Comparison of ENCODE assay signal across 7 mouse cellular contexts in the genomic region with DNA sequence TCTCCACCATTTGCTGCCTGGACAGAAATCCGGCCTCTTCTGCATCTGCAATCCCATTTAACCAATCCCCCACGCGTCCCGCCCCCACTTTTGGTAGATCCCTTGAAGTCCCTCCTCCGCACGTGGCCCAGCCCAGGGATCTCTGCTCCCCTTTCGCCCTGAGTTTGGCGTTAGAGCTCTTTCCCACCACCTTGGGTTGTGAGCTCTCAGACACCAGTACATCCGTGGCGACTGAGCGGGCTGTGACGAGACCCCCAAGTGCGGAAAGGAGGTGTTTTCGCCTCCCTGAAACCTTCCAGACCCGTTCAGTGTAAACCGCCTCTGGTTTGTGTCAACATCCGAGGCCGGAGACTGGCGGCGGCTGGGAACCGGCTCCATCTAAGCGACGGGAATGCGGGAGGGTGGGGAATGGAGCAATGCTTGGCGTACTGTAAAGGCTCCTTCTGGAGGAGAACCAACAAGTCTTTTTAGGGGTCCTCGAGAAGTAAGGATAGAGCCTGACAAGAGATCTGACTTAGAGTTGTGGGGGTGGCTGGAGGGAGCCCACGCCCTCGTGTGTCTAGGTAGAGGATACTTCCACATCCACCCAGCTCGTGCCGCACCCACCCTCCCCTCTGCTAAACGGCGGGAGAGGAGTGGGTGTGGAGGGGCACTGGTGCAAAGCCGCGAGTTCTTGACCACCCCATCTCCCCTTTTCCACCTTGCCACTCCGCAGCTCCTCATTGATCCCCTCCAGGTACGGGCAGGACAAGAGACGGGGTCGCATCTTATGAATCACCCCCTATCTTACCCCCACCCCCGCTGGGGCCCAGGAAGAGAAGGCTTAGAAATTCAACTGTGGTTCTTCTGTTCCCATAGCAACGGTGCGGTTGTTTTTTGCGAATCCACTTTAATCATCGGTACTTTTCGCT. TPM values are rescaled to one million over a fixed set of nuclear protein-coding genes. Genes with fewer than 3 reads are reported as not detected.
DNase-seq lines count a peak whose midpoint lies in the region; ATAC-seq and TF ChIP-seq lines count a peak whose summit lies in the region.

A gene (plus strand): TSS at position 900 of the 911 bp plus-strand sequence.

- peak within 1 kb of the TSS; percentile 19; the same call in 1 of the 2 replicates for H3K9ac ChIP-seq in ES-Bruce4 (ENCODE audit: low read depth, poor library complexity, severe bottlenecking)
- peak within 1 kb of the TSS; percentile 15 for H3K9ac ChIP-seq in embryonic facial prominence, embryonic 14.5 days (ENCODE audit: low read depth, low read length)
- H3K9ac ChIP-seq in hindbrain, embryonic 13.5 days: peak within 1 kb of the TSS; percentile 76

- no peak for TF ChIP-seq EP300 in ES-Bruce4 (IDR thresholded peaks at IDR 0.05; ENCODE audit: insufficient read depth, low read depth, low read length)

- peak within 1 kb of the TSS; percentile 48 for H3K4me3 ChIP-seq in ES-Bruce4 (ENCODE audit: low read depth, low read length)
- peak within 1 kb of the TSS; percentile 44 for H3K4me3 ChIP-seq in embryonic facial prominence, embryonic 14.5 days (ENCODE audit: low read depth, low read length)
- H3K4me3 ChIP-seq in hindbrain, embryonic 13.5 days: peak within 1 kb of the TSS; percentile 54
- peak within 1 kb of the TSS; percentile 80 for H3K4me3 ChIP-seq in left cerebral cortex, adult 2 months

- H3K27ac ChIP-seq in ES-Bruce4 (ENCODE audit: insufficient read depth, low read length): no peak within 1 kb of the TSS
- H3K27ac ChIP-seq in embryonic facial prominence, embryonic 14.5 days (replicated peaks; ENCODE audit: low read depth, low read length): no peak within 1 kb of the TSS
- H3K27ac ChIP-seq in hindbrain, embryonic 13.5 days: peak within 1 kb of the TSS; percentile 52
- peak within 1 kb of the TSS; percentile 96 for H3K27ac ChIP-seq in left cerebral cortex, adult 2 months

- ATAC-seq in embryonic facial prominence, embryonic 14.5 days (ENCODE audit: low read depth): peak; percentile 54
- peak; percentile 67 for ATAC-seq in hindbrain, embryonic 13.5 days (ENCODE audit: low FRiP score)

- no peaks in the 10 kb centered on the region for H3K36me3 ChIP-seq in ES-Bruce4 (ENCODE audit: control insufficient read depth, insufficient read depth, low read length, poor library complexity, severe bottlenecking)
- no peaks in the 10 kb centered on the region for H3K36me3 ChIP-seq in embryonic facial prominence, embryonic 14.5 days (ENCODE audit: control insufficient read depth, insufficient read depth, low read length)
- H3K36me3 ChIP-seq in hindbrain, embryonic 13.5 days: no peaks in the 10 kb centered on the region

- H3K9me3 ChIP-seq in ES-Bruce4 (replicated peaks; ENCODE audit: control insufficient read depth, insufficient read depth, low read length, poor library complexity, severe bottlenecking): no peaks in the 10 kb centered on the region
- H3K9me3 ChIP-seq in embryonic facial prominence, embryonic 14.5 days (ENCODE audit: control insufficient read depth, low read length): no peaks in the 10 kb centered on the region
- no peaks in the 10 kb centered on the region for H3K9me3 ChIP-seq in hindbrain, embryonic 13.5 days

- intact Hi-C loops in left cerebral cortex, adult 2 months (cut with DNase I): loop anchor here (2.0 kb wide), 1 partner anchor 18 kb away; no protein-coding TSS in a partner anchor

- no peak for TF ChIP-seq POLR2A in ES-Bruce4 (IDR thresholded peaks at IDR 0.05; ENCODE audit: insufficient read depth, low read length)

- H3K27me3 ChIP-seq in ES-Bruce4 (ENCODE audit: control insufficient read depth, insufficient read depth, low read length, poor library complexity, severe bottlenecking): peaks cover 8% of the 10 kb centered on the region; the same call in 1 of the 2 replicates
- H3K27me3 ChIP-seq in embryonic facial prominence, embryonic 14.5 days (replicated peaks; ENCODE audit: control insufficient read depth, insufficient read depth, low read length): peaks cover 62% of the 10 kb centered on the region
- peaks cover 80% of the 10 kb centered on the region for H3K27me3 ChIP-seq in hindbrain, embryonic 13.5 days

- no peaks in the 10 kb centered on the region for H3K4me1 ChIP-seq in ES-Bruce4 (ENCODE audit: control insufficient read depth, insufficient read depth, low read length)
- H3K4me1 ChIP-seq in embryonic facial prominence, embryonic 14.5 days (ENCODE audit: control insufficient read depth, insufficient read depth, low read length): peaks cover 12% of the 10 kb centered on the region; the same call in 1 of the 2 replicates
- peaks cover 32% of the 10 kb centered on the region for H3K4me1 ChIP-seq in hindbrain, embryonic 13.5 days (replicated peaks)

- H3K4me2 ChIP-seq in embryonic facial prominence, embryonic 14.5 days (ENCODE audit: low read depth, low read length): peak within 1 kb of the TSS; percentile 79
- H3K4me2 ChIP-seq in hindbrain, embryonic 13.5 days: peak within 1 kb of the TSS; percentile 80

- TF ChIP-seq CTCF in ES-Bruce4 (IDR thresholded peaks at IDR 0.05; ENCODE audit: low read depth, low read length): no peak
- TF ChIP-seq CTCF in left cerebral cortex, adult 2 months (IDR thresholded peaks at IDR 0.05): no peak

- under 1% methylated on average over 42 of the region's 44 CpGs for WGBS in embryonic facial prominence, embryonic 14.5 days
- under 1% methylated on average over 44 of the region's 44 CpGs for WGBS in hindbrain, embryonic 13.5 days

- peak; percentile 73 for DNase-seq in adrenal gland, postnatal 14 days
- peak; percentile 50 for DNase-seq in embryonic facial prominence, embryonic 14.5 days (ENCODE audit: low spot score)
- peak; percentile 63 to 66 for DNase-seq in left cerebral cortex, adult 2 months (ENCODE audit: extremely low spot score in 1 of 2, low spot score in 2 of 2)
- DNase-seq in lung, postnatal 36 days: peak; percentile 25
- DNase-seq in right cerebral cortex, postnatal 4 days: peak; percentile 61

RNA-seq across cellular contexts. Expression of the gene that starts here (rescaled TPM):
- polyA plus RNA-seq in ES-Bruce4 (2011; ENCODE audit: insufficient read depth, insufficient read length, low read depth, missing spikeins): 0.82 and 2.5 TPM in 2 replicates
- 5.4 and 6.3 TPM in 2 replicates for total RNA-seq in adrenal gland, postnatal 14 days (2021)
- polyA plus RNA-seq in embryonic facial prominence, embryonic 14.5 days (2014; fragmentation: Nextera tagmentation; extraction: Ambion mirVana): 0.50 and 0.81 TPM in 2 replicates
- polyA plus RNA-seq in hindbrain, embryonic 13.5 days (2015; fragmentation: Nextera tagmentation; extraction: Ambion mirVana): 14.9 and 18.8 TPM in 2 replicates
- total RNA-seq in left cerebral cortex, adult 2 months (2021): 100 to 1,000 TPM; 530 to 532 TPM

Comparison
In these comparisons a context has a peak if more than half of its experiments do, and no peak if none do; other contexts are left out.
1. RNA of the gene that starts here (total RNA-seq): 530 to 532 TPM in left cerebral cortex, adult 2 months; 5.4 to 6.3 TPM in adrenal gland, postnatal 14 days; every median in the first group is over 10 times any median in the second.
2. Peak in DNase-seq, ATAC-seq, H3K4me3 ChIP-seq, H3K9ac ChIP-seq and H3K4me2 ChIP-seq in embryonic facial prominence, embryonic 14.5 days; RNA of the gene not detected or under 1 TPM.
3. H3K27ac ChIP-seq: peak in hindbrain, embryonic 13.5 days (single experiment) and left cerebral cortex, adult 2 months (single experiment); none in ES-Bruce4 (single experiment) and embryonic facial prominence, embryonic 14.5 days (single experiment).
4. H3K9ac ChIP-seq: peak in every context shown above with its lines; median percentile 76 in hindbrain, embryonic 13.5 days; 19 in ES-Bruce4; 15 in embryonic facial prominence, embryonic 14.5 days.
5. Peak in every context shown above with its lines, with median percentiles within 50 percentile points of each other: H3K4me3 ChIP-seq and DNase-seq.